Mouse (Mus musculus) cerebellum, adult 9-11 months (tissue): ENCODE results near the gene Xpo4.
"Not testable (repeated sequence)": the region's sequence is repeated elsewhere in the genome, so short reads cannot be mapped to it uniquely, and the experiment has no call there.

Experiments used
- DNase-seq: peaks from one replicate; pipeline ENCODE4 v3.0.0; 2022

Gene Xpo4

DNA sequence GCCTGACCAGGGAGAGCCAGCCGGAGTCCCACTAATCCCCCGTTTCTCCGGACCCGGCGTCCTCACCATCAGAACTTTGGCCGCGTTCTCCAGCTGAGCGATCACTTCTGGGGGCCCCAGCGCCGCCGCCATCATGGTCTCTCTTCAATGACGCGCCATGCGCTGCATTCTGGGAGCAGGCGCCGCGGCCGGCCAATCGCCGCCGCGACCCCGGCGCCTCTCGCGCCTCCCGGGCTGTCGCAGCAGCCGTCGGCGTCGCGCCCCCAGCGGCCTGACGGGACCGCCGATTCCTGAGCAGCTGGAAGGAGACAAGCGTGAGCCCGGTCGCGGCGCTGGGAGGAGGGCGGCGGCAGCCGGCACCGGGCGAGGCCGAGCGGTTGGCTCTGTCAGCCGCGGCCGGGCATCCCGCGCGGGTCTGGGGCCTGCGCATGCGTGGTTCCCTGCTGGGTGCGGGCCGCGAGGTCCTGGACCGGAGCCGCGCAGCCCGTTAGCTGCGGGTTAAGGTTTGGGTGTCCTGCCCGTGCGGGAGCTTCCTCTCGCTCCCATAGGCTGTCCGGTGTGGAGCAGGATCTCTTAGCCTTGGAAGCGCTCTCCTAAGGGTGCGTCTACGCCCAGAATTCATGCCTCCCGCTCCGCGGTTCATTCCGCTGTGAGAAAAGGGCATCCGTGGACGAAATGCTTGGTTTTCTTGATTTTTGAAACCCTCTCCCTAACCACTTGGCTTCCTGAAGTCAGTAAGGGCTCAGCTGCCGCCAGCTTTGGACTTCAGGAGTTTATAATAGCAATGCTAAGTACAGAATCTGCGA lies at the start of gene Xpo4:
Xpo4 (minus strand) TSS at position 609 of the 806 bp plus-strand sequence.
- peak; percentile 86 for DNase-seq

DNA sequence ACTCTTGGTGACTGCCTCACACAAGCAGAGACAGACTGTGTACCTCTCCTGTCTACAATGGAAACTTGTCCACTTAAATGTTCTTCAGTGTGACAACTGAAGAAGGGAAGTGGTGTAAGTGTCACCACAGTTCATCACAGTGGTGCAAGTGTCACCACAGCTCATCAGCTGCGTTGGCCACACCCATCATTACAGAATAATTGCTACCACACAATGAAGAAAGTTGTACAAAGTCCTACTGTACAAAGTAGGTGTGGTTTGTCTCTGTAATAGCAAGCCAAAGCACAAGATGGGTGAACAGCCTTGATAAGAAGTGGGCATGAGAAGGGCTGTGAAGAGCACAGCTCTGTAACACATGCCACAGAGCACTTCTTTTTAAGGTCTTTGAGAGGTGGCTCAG lies 47.7 kb upstream of the Xpo4 start:
- no peak for DNase-seq

DNA sequence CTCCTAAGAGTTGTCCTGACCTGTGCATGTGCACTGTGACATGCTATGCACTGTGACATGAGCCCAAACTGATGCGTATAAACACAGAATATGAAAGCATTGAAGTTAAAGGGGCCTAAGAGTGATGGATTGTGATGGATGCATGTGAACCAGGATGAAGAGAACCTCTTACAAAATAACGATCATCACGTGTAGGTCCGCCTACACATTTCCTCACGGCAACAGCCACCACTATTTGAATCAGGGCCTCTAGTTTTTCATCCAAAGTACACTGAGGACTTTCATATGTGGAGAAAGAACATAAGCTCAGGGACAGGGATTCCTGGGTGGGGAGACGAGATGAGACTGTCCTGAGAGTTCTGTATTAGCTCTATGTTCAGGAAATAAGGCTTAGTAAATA lies 45.8 kb upstream of the Xpo4 start:
- DNase-seq = no peak

DNA sequence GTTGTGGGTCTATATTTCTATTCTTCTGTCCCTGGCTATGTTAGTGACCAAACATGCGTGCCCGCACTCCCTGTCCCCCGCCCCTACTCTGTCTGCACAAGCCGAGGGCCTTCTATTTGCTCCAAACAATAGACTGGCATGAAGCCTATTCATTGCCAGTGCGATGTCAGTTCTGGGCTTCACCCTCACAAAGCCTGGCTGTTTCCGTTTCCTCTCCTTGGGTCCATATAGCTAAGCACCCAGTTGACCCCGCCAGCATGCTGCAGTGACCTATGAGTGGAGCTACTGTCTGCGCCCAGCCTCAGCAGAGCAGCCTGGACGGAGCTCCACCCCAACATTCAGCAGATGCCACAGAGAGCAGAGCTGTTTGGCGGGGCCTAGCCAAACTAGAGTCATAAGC lies 43.9 kb upstream of the Xpo4 start:
- no peak for DNase-seq

DNA sequence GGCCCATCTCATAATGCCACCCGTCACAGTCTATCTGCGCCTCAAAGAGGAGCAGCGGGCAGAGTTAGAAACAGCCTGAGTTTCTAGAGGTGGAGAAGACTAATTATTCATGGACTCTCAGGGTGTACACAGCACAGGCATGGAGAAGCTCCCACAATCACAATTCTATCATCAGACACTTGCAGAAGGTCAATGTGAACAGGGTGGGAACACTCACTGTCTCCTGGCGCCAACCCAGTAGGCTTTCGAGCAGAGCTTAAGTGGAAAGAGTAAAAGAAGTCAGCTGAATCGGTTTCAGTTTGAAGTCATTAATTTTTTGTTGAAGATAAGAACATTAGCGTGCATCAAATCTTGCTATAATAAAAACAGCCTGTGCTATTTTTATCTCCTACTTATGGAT lies 43.4 kb upstream of the Xpo4 start:
- DNase-seq = no peak

DNA sequence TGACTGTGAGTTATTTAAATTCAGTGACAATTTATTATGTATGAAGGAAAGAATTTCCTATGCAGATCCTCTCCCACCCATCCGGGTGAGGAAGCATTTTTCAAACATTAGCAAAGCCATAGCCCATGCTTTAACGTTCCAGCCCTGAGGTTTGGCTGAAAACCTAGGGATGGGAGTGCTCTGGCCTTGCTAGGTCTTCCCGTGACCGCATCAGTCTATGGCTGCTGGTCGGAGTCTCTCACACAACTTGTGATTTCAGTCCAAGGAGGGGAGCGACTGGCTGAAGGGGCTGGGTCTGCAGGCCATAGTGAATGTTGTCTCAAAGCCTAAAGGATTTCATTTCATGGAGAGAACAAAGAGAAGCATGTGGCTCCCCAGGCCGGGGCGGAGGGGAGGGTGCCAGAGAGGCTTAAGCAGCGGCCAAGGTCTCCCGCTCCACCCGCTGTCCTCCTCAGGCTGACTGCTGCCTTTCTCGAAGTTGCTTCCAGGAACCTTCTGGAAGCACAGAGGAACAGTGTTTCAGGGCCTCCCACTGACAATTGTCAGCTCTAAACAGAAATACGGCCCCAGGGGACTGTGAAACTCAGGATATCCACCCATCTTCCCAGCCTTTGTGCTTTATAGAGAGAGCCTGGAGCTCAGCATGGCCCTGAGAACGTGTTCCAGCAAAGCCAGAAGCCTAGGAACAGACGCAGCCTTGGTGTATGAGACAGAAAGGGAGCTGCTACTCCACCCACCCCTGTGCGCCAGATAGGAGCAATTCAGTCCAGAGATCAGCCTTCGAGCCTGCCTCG lies 42.1 kb upstream of the Xpo4 start:
- peak; percentile 30 for DNase-seq

DNA sequence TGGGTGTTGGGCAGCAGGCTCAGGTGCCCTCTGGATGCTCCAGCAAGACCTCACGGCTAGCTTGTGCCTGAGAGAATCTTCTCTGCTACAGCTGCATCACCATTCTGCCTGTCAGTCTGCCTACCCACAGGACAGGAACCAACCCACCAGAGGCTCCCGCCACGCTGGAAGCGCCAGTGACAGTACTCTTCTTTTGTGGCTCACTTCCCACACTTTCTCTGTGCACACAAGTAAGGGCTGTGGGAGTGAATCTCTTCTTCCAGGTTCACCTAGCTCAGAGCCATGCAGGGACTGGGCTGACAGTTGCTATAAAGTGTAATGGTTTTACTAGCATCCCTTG lies 41.5 kb upstream of the Xpo4 start:
- no peak for DNase-seq

DNA sequence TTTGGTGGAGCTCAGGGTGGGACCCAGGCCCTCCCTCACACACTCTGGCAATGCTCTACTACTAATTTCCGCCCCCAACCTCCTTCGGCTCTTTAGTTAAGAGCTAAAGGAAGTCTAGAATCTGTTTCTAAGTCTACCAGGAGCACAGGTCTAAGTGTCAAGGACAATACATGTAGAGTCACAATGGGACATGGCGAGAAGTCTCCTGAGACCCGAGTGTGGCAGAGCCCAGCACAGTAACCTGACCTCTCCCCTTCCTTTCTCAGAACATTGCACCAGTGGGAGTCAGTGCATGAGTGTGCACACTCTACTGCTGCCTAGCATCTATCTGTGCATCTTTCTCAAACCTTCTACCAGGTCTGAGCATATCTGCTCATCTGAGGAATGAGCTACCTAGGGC lies 40.5 kb upstream of the Xpo4 start:
- no peak for DNase-seq

DNA sequence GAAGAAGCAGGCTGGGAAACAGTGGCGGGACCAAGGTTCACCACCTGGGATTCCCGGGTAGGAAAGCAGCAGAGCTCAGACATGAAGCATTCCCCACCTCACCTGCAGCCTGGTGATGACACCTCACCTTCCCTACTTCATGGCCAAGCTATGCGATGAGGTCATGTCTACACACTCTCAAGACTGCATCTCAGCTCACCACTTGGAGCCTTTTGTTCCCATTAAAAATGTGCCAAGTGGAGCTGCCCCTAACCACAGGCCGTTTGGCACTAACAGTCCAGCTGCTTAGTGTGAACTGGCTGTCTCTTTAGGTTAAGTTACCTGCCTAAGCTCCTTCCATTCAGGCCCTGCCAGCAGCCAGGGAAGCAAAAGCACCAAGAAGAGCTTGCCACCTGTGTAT lies 39.8 kb upstream of the Xpo4 start:
- DNase-seq = no peak

DNA sequence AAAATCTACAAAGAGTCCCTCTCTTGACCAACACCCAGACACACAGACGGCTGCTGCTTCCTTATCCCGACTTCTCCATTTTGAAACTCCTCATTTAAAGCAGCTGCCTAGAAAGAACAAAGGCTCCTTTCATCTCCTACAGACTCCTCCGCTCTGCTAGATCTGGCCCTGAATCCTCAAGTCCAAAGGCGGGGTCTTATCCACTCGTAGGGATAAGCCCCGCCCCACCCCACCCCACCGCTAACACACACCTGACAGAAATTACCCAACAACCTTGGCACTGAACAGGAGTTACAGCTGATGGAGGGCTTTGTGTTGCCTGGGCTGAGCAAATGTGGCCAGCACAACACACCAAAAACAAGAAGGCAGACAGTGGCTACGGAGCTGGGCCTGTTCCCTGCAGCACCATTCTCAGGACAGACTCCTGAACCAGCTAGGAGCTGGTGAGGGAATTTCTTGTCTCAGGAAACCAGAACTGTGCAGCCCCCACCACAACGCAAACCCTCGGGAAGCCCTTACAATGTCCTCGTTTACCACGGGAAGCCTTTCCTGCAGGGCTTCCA lies 36.8 kb upstream of the Xpo4 start:
- no peak for DNase-seq

DNA sequence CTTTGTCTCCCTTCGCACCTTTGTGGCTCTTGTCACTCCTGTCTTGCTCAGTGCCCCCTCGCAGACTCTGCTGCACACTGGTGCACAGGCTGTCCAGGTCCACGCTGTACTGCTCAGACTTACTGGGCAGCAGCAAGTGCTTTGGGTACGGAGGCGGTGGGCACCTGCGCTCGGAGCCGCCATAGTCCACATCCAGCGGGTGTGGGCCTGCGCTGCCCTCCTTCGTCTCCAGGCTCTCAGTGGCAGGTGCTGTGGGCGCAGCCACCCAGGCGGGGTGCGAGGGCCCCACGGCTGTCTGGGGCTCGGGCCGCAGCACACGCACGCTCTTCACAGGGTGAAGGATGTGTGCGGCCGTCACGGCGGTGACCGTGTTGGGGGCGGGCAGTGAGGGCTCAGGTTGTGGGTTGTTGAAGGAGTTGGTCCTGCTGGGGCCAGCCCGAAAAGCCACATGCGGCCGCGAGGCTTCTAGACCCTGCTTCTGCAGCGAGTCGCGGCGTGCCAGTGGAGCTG lies 34.3 kb upstream of the Xpo4 start:
- DNase-seq = no peak

DNA sequence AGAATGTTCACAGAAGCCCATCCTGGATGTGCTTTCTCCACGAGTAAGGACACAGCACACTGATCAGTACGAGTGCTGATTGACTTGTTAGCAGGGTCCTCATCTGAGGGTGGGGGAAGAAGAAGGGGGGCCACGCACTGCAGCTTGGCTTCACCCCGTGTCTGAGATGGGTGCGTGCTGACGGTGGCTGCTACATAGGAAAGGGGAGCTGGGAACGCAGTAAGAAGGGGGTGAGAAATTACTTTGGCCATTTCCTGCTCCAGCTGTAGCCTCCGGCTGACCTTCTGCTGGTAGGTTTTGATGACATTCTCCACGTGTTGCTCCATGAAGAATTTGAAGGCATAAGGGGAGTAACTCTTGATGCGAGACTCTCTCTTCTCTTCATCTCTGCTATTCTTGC lies 33.8 kb upstream of the Xpo4 start:
- no peak for DNase-seq

DNA sequence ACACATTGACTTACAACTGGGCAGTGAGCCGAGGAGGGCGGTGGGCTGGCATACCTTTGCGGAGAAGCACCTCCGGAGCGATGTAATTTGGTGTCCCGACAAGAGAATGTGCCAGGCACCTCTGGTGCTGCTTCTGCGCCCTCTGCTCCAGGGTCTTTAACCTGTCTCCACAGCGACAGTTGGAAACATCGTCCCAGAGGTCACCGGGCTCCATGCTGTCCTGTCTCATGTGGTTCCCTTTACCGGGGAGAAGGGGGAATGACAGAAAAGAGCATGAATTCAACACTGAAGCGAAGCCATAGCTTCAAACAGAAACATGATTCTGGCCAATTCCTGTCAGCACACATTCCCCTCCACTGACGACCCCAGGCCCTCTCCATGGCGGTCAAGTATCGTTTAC lies 30.8 kb upstream of the Xpo4 start:
- DNase-seq = no peak

DNA sequence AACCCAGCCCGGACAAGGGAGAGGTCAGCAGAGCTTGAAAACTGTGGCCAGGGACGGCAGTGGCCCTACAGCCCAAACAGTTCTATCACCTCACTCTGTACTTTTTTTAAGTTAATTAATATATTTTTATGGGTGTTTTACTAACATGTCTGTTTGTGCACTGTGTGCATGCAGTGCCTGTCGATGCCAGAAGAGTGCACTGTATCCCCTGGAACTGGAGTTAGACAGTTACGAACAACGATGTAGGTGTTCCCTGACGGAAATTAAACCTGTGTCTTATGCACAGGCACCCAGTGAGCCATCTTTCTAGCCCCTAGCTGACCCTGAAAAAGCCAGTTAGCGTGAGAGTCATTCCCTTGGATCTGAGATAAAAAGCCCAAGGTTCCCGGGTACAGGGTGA lies 30.3 kb upstream of the Xpo4 start:
- no peak for DNase-seq

DNA sequence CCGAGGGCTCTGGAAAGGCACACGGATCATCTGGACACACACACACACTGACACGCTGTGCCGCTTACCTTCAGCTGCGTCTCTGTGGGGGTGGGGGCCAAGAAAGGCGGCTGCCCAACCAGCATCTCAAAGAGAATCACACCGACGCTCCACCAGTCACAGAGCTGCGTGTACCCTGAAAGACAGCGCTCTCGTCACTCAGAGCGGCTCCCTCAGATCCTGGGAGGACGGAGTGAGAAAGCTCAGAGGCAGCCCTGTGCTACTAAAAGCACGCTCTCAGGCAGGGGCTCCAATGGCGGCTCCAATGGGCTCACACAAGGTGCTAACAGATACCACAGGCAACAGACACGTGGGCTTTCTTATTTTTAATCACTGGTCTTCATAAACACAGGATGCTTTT lies 29.0 kb upstream of the Xpo4 start:
- DNase-seq = no peak

DNA sequence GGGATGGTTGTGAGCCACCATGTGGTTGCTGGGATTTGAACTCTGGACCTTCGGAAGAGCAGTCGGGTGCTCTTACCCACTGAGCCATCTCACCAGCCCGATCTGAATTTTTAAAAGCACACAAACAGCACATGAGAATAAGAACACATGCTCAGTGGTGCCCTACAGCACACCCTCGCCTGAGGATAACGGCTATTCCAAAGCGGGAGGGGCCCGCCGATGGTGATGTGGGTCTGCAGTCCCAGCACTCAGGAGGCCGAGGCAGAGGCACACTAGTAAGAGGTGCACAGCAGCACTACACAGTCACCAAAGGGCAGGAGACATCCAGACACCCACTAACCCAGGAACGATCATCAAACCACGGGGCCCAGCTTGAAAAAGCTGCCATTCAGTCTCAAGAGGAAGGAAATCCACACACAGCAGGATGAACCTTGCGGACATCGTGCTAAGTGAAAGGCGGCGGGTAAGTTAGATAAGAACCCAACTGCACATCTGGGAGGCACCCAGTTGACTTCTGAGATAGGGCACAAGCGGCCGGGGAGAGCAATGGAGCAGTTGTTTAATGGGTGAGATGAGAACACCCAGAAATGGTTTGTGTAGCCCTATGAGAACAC lies 27.4 kb upstream of the Xpo4 start:
- no peak for DNase-seq

DNA sequence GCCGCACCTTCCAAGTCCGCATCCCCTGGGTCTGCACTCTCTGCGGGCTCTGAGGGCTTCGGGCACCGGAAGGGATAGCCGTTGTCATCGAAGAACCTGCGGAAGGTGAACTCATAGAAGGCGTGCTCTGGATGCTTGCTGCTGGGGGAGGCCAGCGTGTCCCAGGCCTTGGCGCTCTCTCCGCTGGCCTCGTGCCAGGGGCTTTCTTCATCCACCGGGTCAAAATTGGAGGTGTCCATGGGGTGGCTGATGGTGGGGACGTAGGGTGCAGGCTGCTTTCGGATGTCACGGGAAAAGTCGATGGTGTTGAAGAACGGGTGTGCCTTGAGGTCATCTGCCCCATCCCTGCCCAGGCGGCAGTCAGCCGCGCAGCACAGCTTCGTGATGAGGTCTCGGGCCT lies 26.1 kb upstream of the Xpo4 start:
- no peak for DNase-seq

DNA sequence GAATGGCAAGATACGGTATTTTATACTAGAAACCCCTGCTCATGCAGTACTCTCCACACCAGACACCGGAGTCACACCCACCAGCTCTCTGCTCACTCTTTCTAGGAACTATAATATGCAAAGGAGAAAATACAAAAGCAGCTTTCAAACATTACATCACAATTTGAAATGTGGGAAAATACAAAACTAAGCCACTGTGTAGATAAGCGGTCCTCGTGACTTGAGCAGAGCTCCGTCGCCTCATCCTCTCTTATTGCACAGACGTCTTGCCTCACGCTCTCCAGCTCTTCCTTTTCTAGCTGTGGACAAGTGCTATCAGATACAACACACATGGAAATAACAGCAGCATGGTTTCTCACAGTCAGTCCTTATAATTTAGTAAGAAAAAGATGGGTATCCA lies 25.5 kb upstream of the Xpo4 start:
- no peak for DNase-seq

DNA sequence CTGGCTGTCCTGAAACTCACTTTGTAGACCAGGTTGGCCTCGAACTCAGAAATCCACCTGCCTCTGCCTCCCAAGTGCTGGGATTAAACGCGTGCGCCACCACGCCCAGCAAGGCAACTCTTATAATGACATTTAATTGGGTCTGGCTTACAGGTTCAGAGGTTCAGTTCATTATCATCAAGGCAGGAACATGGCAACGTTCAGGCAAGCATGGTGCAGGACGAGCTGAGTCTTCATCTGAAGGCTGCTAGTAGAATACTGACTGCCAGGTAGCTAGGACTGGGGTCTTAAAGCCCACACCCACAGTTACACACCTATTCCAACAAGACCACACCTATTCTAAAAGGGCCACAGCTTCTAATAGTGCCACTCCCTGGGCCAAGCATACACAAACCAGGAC lies 22.8 kb upstream of the Xpo4 start:
- DNase-seq = not testable (repeated sequence)

DNA sequence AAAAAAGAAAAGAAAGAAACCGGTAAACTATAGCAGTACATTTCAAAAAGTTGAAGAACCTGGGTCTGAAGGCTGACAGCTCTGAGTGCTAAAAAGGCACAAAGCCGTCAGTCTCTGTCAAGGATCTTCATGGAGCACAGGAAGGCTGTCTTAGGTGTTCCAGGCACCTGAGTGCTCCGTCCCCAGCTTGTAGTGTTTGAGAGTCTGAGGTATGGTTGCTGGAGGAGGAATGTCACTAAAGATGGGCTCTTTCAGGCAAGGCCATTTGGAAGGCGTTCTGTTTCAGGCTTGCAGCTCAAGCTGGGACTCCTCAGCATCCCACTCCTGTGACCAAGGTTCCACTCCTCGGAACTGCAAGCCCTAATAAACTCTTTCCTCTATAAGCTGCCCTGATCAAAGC lies 22.2 kb upstream of the Xpo4 start:
- no peak for DNase-seq

DNA sequence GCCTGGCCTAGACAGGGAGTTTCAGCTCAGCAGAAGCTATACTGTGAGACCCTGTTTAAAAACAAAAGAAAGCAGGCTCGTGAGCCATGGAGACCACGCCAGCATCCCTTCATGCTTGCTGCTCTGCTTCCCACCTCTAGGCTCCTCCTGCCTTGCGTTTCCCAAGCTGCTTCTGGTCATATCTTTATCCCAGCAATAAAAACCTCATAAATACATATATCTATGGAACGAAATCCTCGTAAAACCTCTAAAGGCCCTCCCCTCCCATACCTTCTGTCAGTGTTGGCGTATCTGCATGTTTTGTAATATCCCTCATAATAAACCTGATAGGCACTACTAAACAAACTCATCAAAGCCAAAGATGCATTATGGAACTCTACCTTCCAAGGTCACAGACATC lies 21.4 kb upstream of the Xpo4 start:
- no peak for DNase-seq

DNA sequence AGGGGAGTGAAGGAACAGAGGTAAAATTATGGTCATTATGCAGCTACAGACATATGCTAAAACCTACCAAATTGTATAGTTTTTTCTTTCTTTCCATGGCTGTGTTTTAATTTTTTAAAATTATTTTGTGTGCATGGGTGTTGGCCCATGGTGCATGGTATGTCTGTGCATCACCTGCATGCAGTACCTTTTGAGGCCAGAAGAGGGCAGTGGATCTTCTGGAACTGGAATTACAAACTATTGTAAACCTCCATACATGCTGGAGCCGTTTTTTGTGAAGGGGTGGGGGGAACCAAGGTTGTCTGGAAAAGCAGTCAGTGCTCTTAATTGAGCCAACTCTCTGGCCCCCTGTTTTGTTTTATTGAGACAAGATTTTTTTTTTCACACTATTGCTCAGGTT lies 19.3 kb upstream of the Xpo4 start:
- peak; percentile 31 for DNase-seq

DNA sequence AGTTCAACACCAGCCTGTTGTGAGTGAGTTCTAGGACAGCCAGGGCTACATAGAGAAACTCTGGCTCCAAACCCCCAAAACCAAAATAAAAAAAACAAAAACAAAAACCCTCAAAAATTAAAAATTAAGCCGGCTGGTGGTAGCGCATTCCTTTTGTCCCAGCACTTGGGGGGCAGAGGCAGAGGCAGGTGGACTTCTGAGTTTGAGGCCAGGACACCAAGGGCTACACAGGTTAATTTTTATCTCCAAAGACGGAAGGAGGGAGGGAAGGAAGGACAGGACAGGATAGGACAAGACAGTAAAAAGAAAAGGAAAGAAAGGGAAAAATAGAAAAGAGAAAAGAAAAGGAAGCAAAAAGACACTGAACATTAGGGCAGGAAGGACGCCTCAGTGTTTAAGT lies 17.5 kb upstream of the Xpo4 start:
- DNase-seq = no peak
